Mouse (Mus musculus): ENCODE results near the gene Cfl1.

Cfl1 gene

GRCm38 (mm10) chr19:5466916-5467500, 23.2 kb upstream of the Cfl1 start:
- no peak for DNase-seq

- no peak for DNase-seq
Observed at GRCm38 (mm10) chr19:5468374-5468773, 21.9 kb upstream of the Cfl1 start, which contains the start of gene Ctsw. Gene Ctsw (minus strand): TSS chr19:5468507.

GRCm38 (mm10) chr19:5471846-5472245, 18.4 kb upstream of the Cfl1 start:
- no peak for DNase-seq

- DNase-seq: no peak
Observed at GRCm38 (mm10) chr19:5472857-5473256, 17.4 kb upstream of the Cfl1 start.

GRCm38 (mm10) chr19:5473720-5474119, 16.5 kb upstream of the Cfl1 start, which contains the start of gene Efemp2:
Gene Efemp2 (plus strand): TSS chr19:5473954.
- peak; percentile 74 for DNase-seq

- DNase-seq: peak; percentile 58
Observed at GRCm38 (mm10) chr19:5474281-5475068, 15.8 kb upstream of the Cfl1 start.

GRCm38 (mm10) chr19:5475069-5475714, 15.1 kb upstream of the Cfl1 start:
- DNase-seq: peak; percentile 69

- peak; percentile 63 for DNase-seq
Observed at GRCm38 (mm10) chr19:5477004-5477667, 13.1 kb upstream of the Cfl1 start.

- DNase-seq: peak; percentile 48
Observed at GRCm38 (mm10) chr19:5477668-5478300, 12.5 kb upstream of the Cfl1 start.

- no peak for DNase-seq
Observed at GRCm38 (mm10) chr19:5480016-5480415, 10.2 kb upstream of the Cfl1 start.

GRCm38 (mm10) chr19:5481398-5481797, 8.9 kb upstream of the Cfl1 start:
- DNase-seq: peak; percentile 39

- DNase-seq: peak; percentile 63
Observed at GRCm38 (mm10) chr19:5483386-5484359, 6.6 kb upstream of the Cfl1 start.

- DNase-seq: peak; percentile 54
Observed at GRCm38 (mm10) chr19:5484496-5484895, 5.8 kb upstream of the Cfl1 start.

GRCm38 (mm10) chr19:5485371-5485770, 4.9 kb upstream of the Cfl1 start:
- no peak for DNase-seq

- peak; percentile 93 for DNase-seq
Observed at GRCm38 (mm10) chr19:5485821-5486220, 4.4 kb upstream of the Cfl1 start.

GRCm38 (mm10) chr19:5486286-5486685, 4.0 kb upstream of the Cfl1 start:
- peak; percentile 88 for DNase-seq

- no peak for DNase-seq
Observed at GRCm38 (mm10) chr19:5486771-5487170, 3.5 kb upstream of the Cfl1 start.

GRCm38 (mm10) chr19:5487768-5488550, 2.3 kb upstream of the Cfl1 start, which contains the start of gene Mus81:
Gene Mus81 (minus strand): TSS chr19:5488402.
- peak; percentile 98 for DNase-seq

GRCm38 (mm10) chr19:5488878-5489571, 1.2 kb upstream of the Cfl1 start:
- DNase-seq: peak; percentile 96

GRCm38 (mm10) chr19:5489721-5490120, 534 bp upstream of the Cfl1 start:
- peak; percentile 68 for DNase-seq

All from cerebellum, adult 9-10 months (tissue).